Mouse (Mus musculus) heart, embryonic 14.5 days (tissue): ENCODE data around the gene Gm10392. TPM values are rescaled to one million over a fixed set of nuclear protein-coding genes. Genes with fewer than 3 reads are reported as not detected.

Experiments
- ATAC-seq: fragments of 200-750 bp; cut with Nextera tagmentation; 2 replicates; pipeline ENCODE4 v1.8.0; 2017; ENCODE audit warnings: low read depth, moderate TSS enrichment; ENCODE audit not compliant: insufficient number of reproducible peaks, insufficient read depth, low FRiP score
- H3K27ac ChIP-seq, 2 experiments: fragments of 200-500 bp in 1 of 2; fragments of 300-500 bp in 1 of 2; sonication (generic) in 1 of 2; replicated peaks in 1 of 2; 2 replicates each; pipeline ENCODE4 v1.5.1; 2012 to 2014; ENCODE audit warnings: low read depth in 2 of 2, low read length in 2 of 2, control low read depth in 1 of 2, mild to moderate bottlenecking in 1 of 2, mixed read lengths in 1 of 2; ENCODE audit not compliant: control insufficient read depth in 1 of 2, insufficient read depth in 1 of 2
- H3K27me3 ChIP-seq: fragments of 300-500 bp; sonication (generic); 2 replicates; pipeline ENCODE4 v1.6.1; 2014; ENCODE audit warnings: mild to moderate bottlenecking, low read length, control low read depth; ENCODE audit not compliant: control insufficient read depth, insufficient read depth
- H3K36me3 ChIP-seq: fragments of 300-500 bp; sonication (generic); 2 replicates; pipeline ENCODE4 v1.6.1; 2014; ENCODE audit warnings: mild to moderate bottlenecking, control low read depth, low read length, mixed read lengths; ENCODE audit not compliant: control insufficient read depth, insufficient read depth
- H3K4me1 ChIP-seq, 2 experiments: fragments of 200-500 bp in 1 of 2; fragments of 300-500 bp in 1 of 2; sonication (generic) in 1 of 2; 2 replicates each; pipeline ENCODE4 v1.6.1; 2012 to 2014; ENCODE audit warnings: low read length in 2 of 2, control low read depth in 1 of 2, mixed read lengths in 1 of 2; ENCODE audit not compliant: control insufficient read depth in 2 of 2, insufficient read depth in 2 of 2
- H3K4me2 ChIP-seq: fragments of 300-500 bp; sonication (generic); 2 replicates; pipeline ENCODE4 v1.6.1; 2014; ENCODE audit warnings: mild to moderate bottlenecking, low read length
- H3K4me3 ChIP-seq, 2 experiments: fragments of 200-500 bp in 1 of 2; fragments of 300-500 bp in 1 of 2; sonication (generic) in 1 of 2; 2 replicates each; pipeline ENCODE4 v1.5.1; 2012 to 2014; ENCODE audit warnings: low read length in 2 of 2, mild to moderate bottlenecking in 2 of 2, control low read depth in 1 of 2, low read depth in 1 of 2, moderate library complexity in 1 of 2; ENCODE audit not compliant: control insufficient read depth in 1 of 2, insufficient read depth in 1 of 2
- H3K9ac ChIP-seq: fragments of 300-500 bp; sonication (generic); 2 replicates; pipeline ENCODE4 v1.6.1; 2014; ENCODE audit warnings: mild to moderate bottlenecking, low read length
- H3K9me3 ChIP-seq: fragments of 300-500 bp; sonication (generic); 2 replicates; pipeline ENCODE4 v1.6.1; 2016; ENCODE audit warnings: low read length, control low read depth; ENCODE audit not compliant: control insufficient read depth
- WGBS: fragments of 180-500 bp; shearing (Covaris S2); extraction: QIAGEN DNeasy Blood & Tissue Kit; methylation state at CpG from one replicate; pipeline ENCODE4 v1.1.7; 2014; 5-methylcytosine and 5-hydroxymethylcytosine counted together
- polyA plus RNA-seq: library from polyadenylated mRNA; unstranded; fragments of >200 nt; fragmentation: Nextera tagmentation; extraction: Ambion mirVana; gene quantifications from 2 replicates; pipeline ENCODE4 v1.2.1, GENCODE M21; 2014

Gene Gm10392
- polyA plus RNA-seq, 1 experiment from 2014 or later = not detected

DNA sequence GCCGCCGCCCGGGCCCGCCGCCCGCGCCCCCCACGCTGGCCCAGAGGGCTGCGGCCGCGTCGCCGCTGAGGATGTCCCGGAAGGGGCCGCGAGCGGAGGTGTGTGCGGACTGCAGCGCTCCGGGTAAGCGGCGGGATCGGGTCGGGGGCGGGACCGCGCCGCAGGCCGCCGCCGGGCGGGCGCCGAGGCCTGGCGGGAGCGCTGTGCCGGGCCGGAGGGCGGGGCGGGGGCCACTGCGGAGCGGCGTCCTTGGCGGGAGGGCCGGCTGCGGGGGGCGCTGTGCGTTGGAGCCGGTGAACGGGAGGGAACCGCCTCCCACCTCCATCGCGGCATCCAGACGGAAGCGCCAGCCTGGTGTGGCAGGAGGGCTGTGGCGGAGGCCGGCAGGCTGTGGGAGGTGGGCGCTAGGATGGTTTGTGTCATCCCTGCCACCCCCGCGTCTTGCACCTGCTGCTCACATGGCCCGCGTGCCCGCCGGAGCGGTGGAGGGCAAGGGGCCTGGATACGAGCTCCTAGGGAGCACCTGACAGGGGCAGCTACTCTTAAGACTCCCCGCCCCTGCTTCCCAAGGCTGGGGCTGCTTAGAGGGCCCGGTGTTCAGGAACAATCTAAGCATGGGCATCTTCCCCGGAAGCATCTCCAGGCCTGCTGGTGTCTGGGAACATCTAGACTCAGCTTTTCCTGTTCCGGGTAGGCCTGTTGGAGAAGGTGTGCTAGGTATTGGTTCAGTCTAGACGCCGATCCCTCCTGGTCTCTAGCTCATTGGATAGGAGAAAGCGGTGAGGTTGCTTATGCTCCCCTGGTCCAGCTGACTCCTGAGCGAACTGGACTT lies 25.3 kb downstream of the Gm10392 start, which contains the start of gene Git1:
Git1 (plus strand) TSS at position 51 of the 832 bp plus-strand sequence.
- no peak for ATAC-seq
- Histone ChIP-seq H3K4me2 (peak within 1 kb of the TSS; percentile 94), H3K36me3 (0 out of 2 replicates have a peak, but pooled peaks cover under 1% of the 10 kb centered on the region), H3K27ac (peak within 1 kb of the TSS; percentile 95 to 98), H3K27me3 (no peaks in the 10 kb centered on the region), H3K9me3 (no peaks in the 10 kb centered on the region), H3K4me3 (peak within 1 kb of the TSS; percentile 92 to 94), H3K9ac (peak within 1 kb of the TSS; percentile 96), H3K4me1 (peaks cover 40 to 72% of the 10 kb centered on the region in 2 experiments)
- WGBS = 1% methylated on average over 58 of the region's 74 CpGs

DNA sequence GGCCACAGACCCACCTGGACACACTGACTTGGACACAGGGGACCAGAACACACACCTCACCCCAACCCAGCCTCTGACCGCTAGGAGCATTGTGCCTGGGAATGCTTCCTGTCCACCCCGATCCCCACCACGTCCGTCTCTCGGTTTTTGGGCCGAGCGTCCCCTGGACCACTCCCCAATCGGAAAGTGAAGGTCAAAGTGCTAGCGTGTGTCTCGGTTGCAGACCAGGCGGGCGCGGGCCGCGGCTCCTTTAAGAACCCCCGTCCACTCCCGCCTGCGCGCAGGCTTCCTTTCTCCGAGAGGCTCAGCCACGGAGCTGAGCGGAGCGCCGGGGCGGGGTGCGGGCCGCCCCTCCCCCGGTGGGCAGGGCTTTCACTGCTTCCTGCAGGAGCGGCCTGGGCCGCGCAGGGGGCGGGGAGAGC lies 26.1 kb downstream of the Gm10392 start:
- H3K4me3 ChIP-seq = peak overlapping the region; percentile 92 to 94
- ATAC-seq = peak; percentile 75
- H3K9me3 ChIP-seq = no peaks in the 10 kb centered on the region
- peak overlapping the region; percentile 95 to 98 for H3K27ac ChIP-seq
- no peaks in the 10 kb centered on the region for H3K36me3 ChIP-seq
- under 1% methylated on average over 28 of the region's 32 CpGs for WGBS
- H3K4me1 ChIP-seq = peaks cover 40 to 66% of the 10 kb centered on the region in 2 experiments
- no peaks in the 10 kb centered on the region for H3K27me3 ChIP-seq
- H3K4me2 ChIP-seq = peak overlapping the region; percentile 94
- H3K9ac ChIP-seq = peak overlapping the region; percentile 96

DNA sequence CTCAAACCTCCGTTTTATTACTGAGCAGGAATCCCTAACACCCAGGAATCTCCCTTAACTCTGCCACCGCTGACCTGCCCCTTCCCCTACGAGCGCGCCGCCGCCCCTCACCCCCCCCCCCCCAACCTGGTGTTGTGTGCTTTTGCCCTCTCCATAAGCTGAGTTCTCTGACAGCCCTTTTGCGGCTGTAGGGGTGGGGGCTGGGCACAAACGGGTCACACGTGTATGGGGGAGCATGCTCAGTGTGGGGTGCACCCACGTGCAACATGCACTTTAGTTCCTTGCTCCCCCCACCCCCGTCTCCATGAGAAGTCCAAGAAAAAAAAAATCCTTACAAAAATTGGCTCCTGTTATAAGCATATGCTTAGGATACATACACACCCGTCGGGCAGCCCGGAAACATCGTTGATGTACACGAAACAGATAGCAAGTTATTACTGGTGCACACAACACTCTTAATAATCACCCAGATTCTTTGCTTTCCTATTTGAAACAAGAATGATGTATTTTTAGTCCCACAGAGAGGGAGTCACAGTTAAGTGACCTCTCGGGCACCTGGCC lies 26.6 kb downstream of the Gm10392 start:
- under 1% methylated on average over 16 of the region's 18 CpGs for WGBS
- peak overlapping the region; percentile 96 for H3K9ac ChIP-seq
- H3K27ac ChIP-seq = peak overlapping the region; percentile 95 to 98
- H3K4me1 ChIP-seq = peaks cover 36 to 61% of the 10 kb centered on the region in 2 experiments
- ATAC-seq = no peak
- peak overlapping the region; percentile 92 to 94 for H3K4me3 ChIP-seq
- peak overlapping the region; percentile 94 for H3K4me2 ChIP-seq
- H3K27me3 ChIP-seq = no peaks in the 10 kb centered on the region
- no peaks in the 10 kb centered on the region for H3K9me3 ChIP-seq
- H3K36me3 ChIP-seq = no peaks in the 10 kb centered on the region

DNA sequence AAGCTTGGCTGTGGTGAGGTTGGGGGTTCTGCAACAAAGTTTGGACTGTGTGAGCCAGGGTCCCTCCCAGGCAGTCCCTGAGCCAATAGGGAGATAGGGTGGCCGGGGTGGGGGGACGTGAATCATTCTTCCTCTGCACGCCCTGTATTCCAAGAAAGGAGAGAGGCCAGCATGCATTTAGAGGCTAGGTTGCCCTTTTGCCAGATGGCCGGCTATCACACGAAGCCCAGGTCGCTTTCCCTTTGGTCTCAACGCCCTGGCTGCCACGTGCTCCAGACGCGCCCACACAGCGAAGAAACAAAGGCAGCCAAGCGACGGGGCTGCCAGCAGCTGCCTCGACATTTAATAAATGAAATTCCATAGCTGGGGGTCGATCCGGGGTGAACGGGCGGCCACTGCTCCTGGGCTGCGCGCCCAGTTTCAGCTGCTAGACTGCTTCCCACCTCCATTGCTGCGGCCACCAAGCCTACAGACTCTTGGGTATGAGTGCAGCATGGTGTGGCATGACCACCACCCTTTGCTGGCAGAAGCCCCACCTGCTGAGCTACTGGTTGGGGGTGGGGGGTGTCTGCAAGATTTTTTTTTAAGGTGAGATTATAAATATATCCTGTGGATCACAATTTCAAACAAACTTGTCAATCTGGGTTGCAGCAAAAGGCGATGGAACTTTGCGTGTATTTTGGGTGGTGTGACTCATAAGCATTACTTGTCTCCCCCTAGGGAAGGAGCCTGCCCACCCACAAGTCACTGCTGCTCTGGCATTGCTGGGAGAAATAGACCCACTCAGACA lies 27.3 kb downstream of the Gm10392 start:
- Histone ChIP-seq H3K27ac (peak overlapping the region; percentile 95 to 98), H3K36me3 (no peaks in the 10 kb centered on the region), H3K9me3 (no peaks in the 10 kb centered on the region), H3K4me3 (peak overlapping the region; percentile 92 to 94), H3K4me1 (peaks cover 35 to 60% of the 10 kb centered on the region in 2 experiments), H3K4me2 (peak overlapping the region; percentile 94), H3K9ac (peak overlapping the region; percentile 96), H3K27me3 (no peaks in the 10 kb centered on the region)
- ATAC-seq = peak; percentile 57
- WGBS = 2% methylated on average over 23 of the region's 23 CpGs

DNA sequence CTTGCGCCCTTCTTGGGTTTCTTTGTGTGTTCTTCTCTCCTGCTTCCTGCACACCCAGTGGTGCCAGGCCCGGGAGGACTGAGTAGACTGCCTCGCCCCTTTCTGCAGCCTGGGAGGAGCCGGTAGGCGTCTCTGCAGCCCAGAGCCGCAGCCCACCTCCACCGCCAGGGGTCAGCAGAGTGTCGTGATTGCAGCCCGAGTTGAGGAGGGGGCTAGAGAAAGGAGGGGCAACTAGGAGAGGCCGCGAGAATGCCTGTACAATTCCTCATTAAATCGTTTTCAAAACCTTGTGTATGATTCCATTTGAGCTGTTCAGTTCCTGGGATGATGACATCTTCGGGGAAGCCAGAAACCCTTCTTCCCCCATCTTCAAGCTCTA lies 27.9 kb downstream of the Gm10392 start:
- WGBS = 0% methylated on average over 13 of the region's 13 CpGs
- Histone ChIP-seq H3K9me3 (no peaks in the 10 kb centered on the region), H3K4me1 (peaks cover 36 to 58% of the 10 kb centered on the region in 2 experiments)

DNA sequence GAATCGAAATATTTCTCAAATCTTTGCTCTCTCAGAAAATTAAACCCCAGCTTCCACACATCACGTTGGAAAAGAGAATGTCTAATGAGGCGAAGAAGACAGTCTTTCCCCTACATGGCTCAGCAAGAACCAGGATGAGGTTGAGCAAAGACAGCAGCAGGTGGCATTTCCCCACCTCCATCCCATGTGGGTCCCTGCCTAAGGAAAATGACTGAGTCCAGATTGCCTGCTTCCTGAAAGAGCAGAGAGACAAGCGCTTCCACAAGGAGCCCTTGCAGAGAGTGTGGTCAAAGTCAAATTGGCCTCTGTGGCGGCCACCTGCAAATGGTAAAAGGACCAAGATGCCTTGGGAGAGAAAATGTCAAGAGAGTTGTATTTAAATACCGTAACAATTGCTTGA lies 28.5 kb downstream of the Gm10392 start:
- ATAC-seq = no peak
- H3K9me3 ChIP-seq = no peaks in the 10 kb centered on the region
- peak overlapping the region in 1 of 2 experiments; percentile 1; a peak in 1 of 4 replicates for H3K27ac ChIP-seq
- peak overlapping the region in 1 of 2 experiments; percentile 87; a peak in 1 of 4 replicates for H3K4me3 ChIP-seq
- H3K4me1 ChIP-seq = peaks cover 34 to 52% of the 10 kb centered on the region in 2 experiments
- H3K36me3 ChIP-seq = no peaks in the 10 kb centered on the region
- 0 out of 2 replicates have a peak overlapping the region, but pooled peaks have one; percentile 27 for H3K9ac ChIP-seq
- WGBS = 72% methylated on average over 6 of the region's 6 CpGs
- H3K27me3 ChIP-seq = no peaks in the 10 kb centered on the region
- H3K4me2 ChIP-seq = peak overlapping the region; percentile 99

More for the DNA sequence above, 27.9 kb downstream of the Gm10392 start:
- Histone ChIP-seq H3K27ac (peak overlapping the region; percentile 95 to 98), H3K4me3 (peak overlapping the region; percentile 92 to 94), H3K9ac (peak overlapping the region; percentile 96), H3K27me3 (no peaks in the 10 kb centered on the region), H3K4me2 (peak overlapping the region; percentile 94), H3K36me3 (no peaks in the 10 kb centered on the region)
- ATAC-seq = peak; percentile 41
